Mouse (Mus musculus) ovary, postnatal 10 days (tissue): ENCODE measurements around the gene Mmp9.

ENCODE experiments used
- DNase-seq: peaks from one replicate; pipeline ENCODE4 v3.0.0; 2022; ENCODE audit warnings: low spot score

Gene Mmp9

DNA sequence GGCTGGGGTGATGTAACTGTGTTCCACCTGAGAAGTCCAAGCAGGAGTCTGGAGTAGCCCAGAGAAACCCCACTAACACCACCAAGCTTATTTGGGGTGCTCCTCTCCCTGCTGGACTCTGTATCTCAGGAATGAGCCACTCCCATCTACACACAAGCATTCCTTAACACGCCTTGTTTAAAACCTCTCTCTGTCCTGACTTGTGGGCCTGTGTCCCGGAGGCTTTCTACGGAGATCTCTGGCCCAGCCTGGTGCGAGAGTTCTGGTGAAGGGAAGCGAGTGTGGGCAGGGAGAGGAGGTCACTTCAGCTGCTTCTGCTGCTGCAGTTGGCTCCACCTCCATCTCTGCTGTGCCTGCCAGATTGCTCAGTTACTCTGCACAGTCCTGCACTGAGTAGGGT lies 15.6 kb downstream of the Mmp9 start:
- DNase-seq, result no peak

GRCm38 (mm10) chr2:164957548-164958315 lies 17.2 kb downstream of the Mmp9 start:
- DNase-seq, result no peak

- no peak for DNase-seq
These were observed 20.3 kb downstream of the Mmp9 start, which contains the start of gene Slc12a5 for GRCm38 (mm10) chr2:164960716-164961441. TSS of gene Slc12a5 (plus strand) at chr2:164960802.

GRCm38 (mm10) chr2:164961506-164962182 lies 21.1 kb downstream of the Mmp9 start:
- DNase-seq, result peak; percentile 19

DNA sequence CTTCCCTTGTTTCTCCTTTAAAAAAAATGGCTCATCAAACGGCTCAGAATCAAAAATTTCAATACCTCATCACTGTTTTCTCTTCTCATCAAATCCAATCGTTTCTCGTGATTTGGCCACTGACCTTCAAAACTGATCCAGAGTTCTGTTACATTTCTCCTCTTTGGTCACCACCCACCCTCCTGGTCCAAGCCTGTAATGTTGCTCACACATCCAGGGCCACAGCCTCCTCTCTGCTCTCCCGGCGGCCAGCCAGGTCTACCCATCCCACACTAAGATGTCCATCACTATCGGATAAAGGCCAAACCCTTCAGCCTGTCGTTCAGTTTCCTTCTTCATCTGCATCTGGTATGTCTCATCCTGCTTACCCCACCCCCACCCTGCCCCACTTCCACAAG lies 21.6 kb downstream of the Mmp9 start:
- DNase-seq, result no peak

GRCm38 (mm10) chr2:164964242-164964894 lies 23.8 kb downstream of the Mmp9 start:
- no peak for DNase-seq

GRCm38 (mm10) chr2:164964981-164965380 lies 24.4 kb downstream of the Mmp9 start:
- DNase-seq, result no peak

DNA sequence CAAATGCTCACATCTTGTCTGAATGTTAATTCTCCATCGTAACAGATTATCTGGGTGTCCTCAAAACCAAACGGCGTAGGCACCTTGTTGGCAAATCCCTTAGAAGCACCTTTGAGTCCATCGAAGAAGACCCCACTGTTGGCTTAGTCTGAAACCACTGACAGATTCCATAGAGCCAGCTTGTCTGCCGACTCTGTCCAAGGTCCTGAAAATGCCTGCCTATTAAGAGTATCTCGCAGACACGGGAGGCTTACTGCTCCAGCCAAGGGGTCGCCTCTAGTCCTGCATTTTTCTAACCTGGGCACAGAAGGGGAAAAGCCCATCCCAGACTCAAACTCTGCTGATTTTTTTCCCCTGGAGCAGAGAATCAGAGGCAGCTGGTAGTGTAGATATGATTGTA lies 25.8 kb downstream of the Mmp9 start:
- DNase-seq, result no peak

DNA sequence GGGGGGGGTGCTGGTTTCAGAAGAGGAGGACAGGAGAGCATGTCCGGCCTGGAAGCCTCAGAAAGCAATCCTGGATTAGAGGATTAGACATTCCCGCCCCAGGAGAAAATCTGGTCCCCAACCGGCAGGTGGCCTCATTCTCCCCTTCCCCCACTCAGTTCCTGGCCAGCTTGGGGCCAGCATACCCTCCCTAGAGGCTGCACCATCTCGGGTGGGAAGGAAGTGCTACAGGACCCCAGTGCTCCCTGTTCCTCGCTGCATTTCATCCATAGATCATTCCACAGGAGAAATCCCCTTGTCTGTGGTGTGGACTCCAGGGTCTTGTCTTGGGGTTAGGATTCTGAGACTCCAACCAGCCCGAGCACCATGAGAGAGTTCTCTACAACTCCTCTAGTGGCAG lies 26.6 kb downstream of the Mmp9 start:
- no peak for DNase-seq

GRCm38 (mm10) chr2:164967761-164968440 lies 27.3 kb downstream of the Mmp9 start:
- DNase-seq, result no peak

GRCm38 (mm10) chr2:164968451-164968851 lies 27.9 kb downstream of the Mmp9 start:
- DNase-seq, result peak; percentile 52

DNA sequence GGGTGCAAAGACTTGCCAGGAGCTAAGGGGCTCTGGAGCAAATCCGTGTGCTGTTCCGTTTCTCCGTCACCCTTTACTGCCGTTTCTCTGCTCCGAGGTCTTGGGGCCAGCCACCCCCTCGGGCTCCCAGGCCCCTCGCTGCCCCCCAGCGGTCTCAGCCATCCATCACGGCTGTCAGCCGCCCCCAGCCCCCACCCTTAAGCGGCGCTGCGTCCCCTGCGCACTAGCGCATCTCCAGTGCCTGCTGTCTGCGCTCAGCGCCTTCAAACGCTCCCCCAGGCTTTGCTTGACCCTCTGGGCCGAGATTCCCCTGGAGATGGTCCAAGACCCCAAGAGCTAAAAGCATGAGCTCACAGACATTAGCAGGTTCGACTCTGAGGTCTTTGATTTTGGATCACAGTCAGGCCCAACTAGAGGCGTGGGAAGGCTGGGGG lies 28.8 kb downstream of the Mmp9 start:
- DNase-seq, result no peak

GRCm38 (mm10) chr2:164970631-164971196 lies 30.1 kb downstream of the Mmp9 start:
- no peak for DNase-seq

GRCm38 (mm10) chr2:164972646-164973045 lies 32.1 kb downstream of the Mmp9 start:
- no peak for DNase-seq

DNA sequence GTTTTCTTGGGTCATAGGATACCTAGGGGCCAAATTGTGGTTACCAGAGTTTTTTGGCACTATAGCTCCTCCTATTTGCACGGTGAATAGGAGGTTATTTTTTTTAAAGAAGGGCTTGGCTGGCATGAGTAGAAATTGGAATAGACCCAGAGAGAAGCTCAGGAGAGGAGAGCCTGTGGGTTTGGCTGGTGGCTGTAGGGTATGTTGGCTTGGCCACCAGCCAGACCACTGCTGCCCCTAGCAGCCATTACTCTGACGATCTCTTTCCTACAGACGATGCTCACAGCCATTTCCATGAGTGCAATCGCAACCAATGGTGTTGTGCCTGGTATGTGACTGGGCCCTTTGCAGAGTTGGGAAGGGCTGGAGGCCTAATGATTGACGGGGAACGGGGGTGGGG lies 35.0 kb downstream of the Mmp9 start:
- DNase-seq, result no peak

- no peak for DNase-seq
These were observed 39.2 kb downstream of the Mmp9 start for GRCm38 (mm10) chr2:164979749-164980148.

DNA sequence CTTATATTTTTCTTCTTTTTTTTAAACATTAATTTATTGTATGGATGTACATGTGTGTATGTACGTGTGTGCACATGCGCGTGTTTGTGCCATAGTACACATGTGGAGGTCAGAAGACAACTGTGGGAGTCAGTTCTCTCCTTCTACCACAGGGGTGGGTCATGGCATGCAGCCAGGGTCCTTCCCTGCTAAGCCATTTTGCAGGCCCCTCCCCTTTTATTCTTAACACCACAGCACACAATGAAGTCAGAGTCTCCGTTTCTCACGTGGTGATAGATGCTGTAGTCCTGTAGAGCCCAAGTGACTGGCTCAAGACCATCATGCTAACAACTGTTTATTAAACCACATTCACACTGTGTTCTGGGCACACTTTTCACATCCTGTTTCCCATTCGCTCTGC lies 45.4 kb downstream of the Mmp9 start:
- no peak for DNase-seq

DNA sequence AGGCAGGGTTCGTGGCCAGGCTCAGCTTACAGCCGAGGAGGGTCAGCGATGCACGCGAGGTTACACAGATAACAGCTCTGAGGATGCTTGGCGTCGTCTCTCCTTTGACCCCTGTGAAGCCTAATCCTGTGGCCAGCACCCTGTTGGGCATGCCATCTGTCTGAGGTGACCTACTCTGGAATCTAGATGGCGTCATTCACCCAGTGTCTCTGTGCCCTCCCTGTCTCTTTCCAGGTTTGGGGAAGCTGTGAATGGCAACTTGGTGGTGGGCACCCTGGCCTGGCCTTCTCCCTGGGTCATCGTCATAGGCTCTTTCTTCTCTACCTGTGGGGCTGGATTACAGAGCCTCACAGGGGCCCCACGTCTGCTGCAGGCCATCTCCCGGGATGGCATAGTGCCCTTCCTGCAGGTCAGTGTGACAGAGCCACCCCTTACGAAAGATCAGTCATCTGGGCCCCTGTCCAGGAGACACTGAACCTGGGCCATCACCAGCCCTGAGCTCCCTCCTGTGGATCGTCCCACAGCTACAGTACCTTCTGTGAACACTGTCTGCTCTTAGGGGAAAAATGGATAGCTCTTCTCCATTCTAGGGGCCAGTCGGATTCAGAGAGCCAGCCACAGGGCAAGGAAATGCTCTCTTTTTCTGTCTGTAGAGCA lies 45.9 kb downstream of the Mmp9 start:
- no peak for DNase-seq

DNA sequence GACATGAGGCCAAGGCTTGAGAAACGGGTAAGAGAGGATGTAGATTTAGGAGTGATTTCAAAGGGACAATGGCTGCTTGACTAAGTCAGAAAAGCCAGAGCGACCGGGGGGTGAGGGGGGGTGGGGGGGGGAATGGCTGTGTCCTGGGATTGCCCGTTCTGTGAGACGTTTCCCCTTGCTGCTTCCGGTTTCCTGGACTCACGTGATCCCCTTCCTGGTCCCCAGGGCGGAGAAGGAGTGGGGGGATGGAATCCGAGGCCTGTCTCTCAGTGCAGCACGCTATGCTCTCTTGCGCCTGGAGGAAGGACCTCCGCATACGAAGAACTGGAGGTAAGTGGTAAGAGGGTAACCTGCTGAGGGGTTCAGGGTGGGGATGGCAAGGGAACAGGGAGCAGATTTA lies 48.2 kb downstream of the Mmp9 start:
- DNase-seq, result no peak

DNA sequence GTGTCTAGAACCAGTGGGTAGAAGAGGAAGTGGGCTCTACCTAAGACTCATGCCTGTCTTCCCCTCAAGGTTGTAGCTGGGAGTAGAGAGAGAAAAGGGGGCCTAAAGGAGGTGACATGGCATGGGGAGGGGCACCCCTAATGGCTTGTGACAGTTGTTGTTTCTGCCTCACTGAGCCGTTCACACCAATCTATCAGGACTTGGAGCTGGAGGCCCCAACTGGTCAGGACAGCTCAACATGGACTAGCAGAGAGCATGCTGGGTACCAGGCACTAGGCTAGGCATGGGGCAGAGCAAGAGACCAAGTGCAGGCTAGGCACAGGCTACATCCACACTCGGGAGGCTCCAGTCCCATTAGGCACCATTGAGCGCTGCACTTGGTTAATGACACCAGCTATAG lies 50.5 kb downstream of the Mmp9 start:
- no peak for DNase-seq

DNA sequence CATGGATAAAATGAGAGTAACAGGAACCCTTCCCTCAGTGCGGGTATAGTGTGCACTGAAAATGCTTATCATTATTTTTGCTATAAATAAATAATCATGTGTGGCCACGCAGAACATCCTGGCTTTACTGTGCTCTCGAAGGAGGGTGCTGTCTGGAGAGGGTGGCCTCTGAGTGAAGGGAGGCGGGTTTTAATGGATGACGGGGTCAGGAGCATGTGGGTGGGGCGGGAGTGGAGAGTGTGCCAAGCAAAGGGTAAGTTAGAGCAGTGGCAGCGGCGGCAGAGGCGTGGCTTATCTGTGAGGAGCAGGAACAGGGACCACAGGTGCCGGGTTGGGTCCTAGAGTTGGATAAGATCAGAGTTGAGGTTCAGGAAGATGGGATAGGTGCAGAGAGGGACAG lies 51.2 kb downstream of the Mmp9 start:
- DNase-seq, result no peak
